Mouse (Mus musculus) spleen, adult 2 months (tissue): ENCODE results near the gene Rnf187.

Experiments
- CTCF ChIP-seq: fragments of 200-500 bp; IDR thresholded peaks from 2 replicates; pipeline ENCODE4 v1.5.1; 2011; ENCODE audit warnings: mild to moderate bottlenecking, inconsistent platforms; ENCODE audit not compliant: insufficient read depth, insufficient read length, insufficient replicate concordance; ENCODE audit errors: extremely low read depth
- POLR2A ChIP-seq: fragments of 200-500 bp; IDR thresholded peaks from 2 replicates; pipeline ENCODE4 v1.6.1; 2011; ENCODE audit warnings: low read depth, low read length, inconsistent platforms

DNA sequence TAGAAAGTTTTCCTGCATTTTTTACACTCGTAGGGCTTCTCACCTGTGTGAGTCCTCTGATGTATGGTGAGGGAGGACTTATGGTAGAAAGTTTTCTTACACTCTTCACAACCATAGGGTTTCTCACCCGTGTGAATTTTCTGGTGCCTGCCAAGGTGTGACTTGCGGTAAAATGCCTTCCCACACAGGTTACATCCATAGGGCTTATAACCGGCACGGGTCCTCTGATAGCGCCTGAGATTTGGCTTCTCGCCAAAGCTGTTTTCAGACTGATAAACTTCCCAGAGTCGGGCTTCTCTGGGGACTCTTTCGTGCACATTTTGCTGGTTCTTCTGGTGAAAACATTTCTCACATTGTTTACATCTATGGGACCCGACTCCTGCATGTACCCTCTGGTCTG, 48.2 kb downstream of the Rnf187 start:
- TF ChIP-seq CTCF = no peak
- no peak for TF ChIP-seq POLR2A
